9 mouse cellular contexts compared by ENCODE assay signal in the genomic region with DNA sequence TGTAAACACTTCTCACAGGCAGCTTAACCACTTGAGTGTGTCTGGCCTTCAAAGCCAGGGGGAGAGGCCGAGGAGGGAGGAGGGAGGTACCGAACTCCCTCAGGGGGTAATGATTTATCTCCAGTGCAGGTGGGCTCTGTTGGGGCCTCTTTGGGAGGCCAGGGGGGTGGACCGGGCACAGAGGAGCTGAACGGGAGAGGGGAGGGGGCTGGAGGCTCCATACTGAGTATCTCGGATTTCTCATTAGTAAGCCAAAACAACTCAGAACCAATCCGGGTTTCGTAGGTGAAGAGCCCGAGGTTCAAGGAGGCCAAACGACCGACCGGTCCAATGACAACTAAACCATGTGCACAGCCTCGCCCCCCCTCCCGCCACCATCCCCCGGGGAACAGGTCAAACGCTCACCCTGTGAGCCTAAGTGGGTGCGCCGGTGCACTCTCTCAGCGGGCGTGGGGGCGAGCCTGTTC. TPM values are rescaled to one million over a fixed set of nuclear protein-coding genes. Genes with fewer than 3 reads are reported as not detected.
A peak's percentile ranks its signal among the peaks of the same experiment; 100 is the strongest.
DNase-seq lines count a peak whose midpoint lies in the region; ATAC-seq and TF ChIP-seq lines count a peak whose summit lies in the region.
"Had no signal": no experiment of that assay in that cellular context is flagged by ENCODE, and none has a peak within 500 bp of the region (broad histone marks: within the 10 kb centered on the region; RNA-seq: fewer than 3 reads in every experiment).

No protein-coding gene starts in this region.

- TF ChIP-seq CTCF in stomach, postnatal 0 days (IDR thresholded peaks at IDR 0.05; ENCODE audit: low read depth): no peak

- WGBS in forebrain, embryonic 12.5 days: 2% methylated on average over 20 of the region's 20 CpGs
- 2% methylated on average over 20 of the region's 20 CpGs for WGBS in forebrain, embryonic 16.5 days
- WGBS in stomach, embryonic 14.5 days: 3% methylated on average over 20 of the region's 20 CpGs
- 7% methylated on average over 20 of the region's 20 CpGs for WGBS in stomach, postnatal 0 days
- WGBS in liver, embryonic 13.5 days (ENCODE audit: insufficient replicate concordance): 11% methylated on average over 20 of the region's 20 CpGs

- no peaks in the 10 kb centered on the region for H3K36me3 ChIP-seq in forebrain, embryonic 12.5 days (replicated peaks)
- no peaks in the 10 kb centered on the region for H3K36me3 ChIP-seq in forebrain, embryonic 16.5 days (ENCODE audit: control insufficient read depth, insufficient read depth)
- H3K36me3 ChIP-seq in stomach, embryonic 14.5 days (ENCODE audit: control insufficient read depth, insufficient read depth, low read length): no peaks in the 10 kb centered on the region
- H3K36me3 ChIP-seq in stomach, postnatal 0 days (ENCODE audit: control insufficient read depth, insufficient read depth, low read length): no peaks in the 10 kb centered on the region
- no peaks in the 10 kb centered on the region for H3K36me3 ChIP-seq in liver, embryonic 13.5 days

- TF ChIP-seq EP300 in stomach, postnatal 0 days (optimal IDR thresholded peaks at IDR 0.05): no peak

- H3K9ac ChIP-seq in forebrain, embryonic 12.5 days: 0 out of 2 replicates have a peak overlapping the region, but pooled peaks have one; percentile 27
- H3K9ac ChIP-seq in forebrain, embryonic 16.5 days (replicated peaks; ENCODE audit: low read depth, low read length): no peak overlapping the region
- H3K9ac ChIP-seq in stomach, embryonic 14.5 days (replicated peaks; ENCODE audit: low read depth, low read length): peak overlapping the region; percentile 15; the same call in 1 of the 2 replicates
- no peak overlapping the region for H3K9ac ChIP-seq in stomach, postnatal 0 days (ENCODE audit: low read length)
- H3K9ac ChIP-seq in liver, embryonic 13.5 days: no peak overlapping the region

- H3K27me3 ChIP-seq in forebrain, embryonic 12.5 days: peaks cover 76% of the 10 kb centered on the region
- H3K27me3 ChIP-seq in forebrain, embryonic 16.5 days (replicated peaks; ENCODE audit: control insufficient read depth, insufficient read depth, low read length): peaks cover 60% of the 10 kb centered on the region
- peaks cover 23% of the 10 kb centered on the region for H3K27me3 ChIP-seq in stomach, embryonic 14.5 days (ENCODE audit: control insufficient read depth, insufficient read depth, low read length)
- H3K27me3 ChIP-seq in stomach, postnatal 0 days (ENCODE audit: control insufficient read depth, insufficient read depth, low read length): peaks cover 13% of the 10 kb centered on the region
- peaks cover 77% of the 10 kb centered on the region for H3K27me3 ChIP-seq in liver, embryonic 13.5 days

- DNase-seq in stomach, postnatal 0 days (ENCODE audit: low spot score): no peak
- DNase-seq in liver, embryonic 13.5 days: no peak
- no peak for DNase-seq in retina, postnatal 1 day
- no peak for DNase-seq in right cerebral cortex, postnatal 4 days
- DNase-seq in adrenal gland, postnatal 4 days (ENCODE audit: low spot score in 2 of 2): no peak
- DNase-seq: kidney, adult 18-20 months had no signal

- ATAC-seq in forebrain, embryonic 12.5 days (ENCODE audit: low FRiP score): no peak
- no peak for ATAC-seq in forebrain, embryonic 16.5 days
- peak; percentile 33 for ATAC-seq in stomach, embryonic 14.5 days (ENCODE audit: insufficient number of reproducible peaks, insufficient read depth, low FRiP score, low read depth)
- ATAC-seq in stomach, postnatal 0 days (ENCODE audit: low FRiP score, low TSS enrichment): no peak
- ATAC-seq in liver, embryonic 13.5 days (ENCODE audit: low read depth): no peak

- peak overlapping the region; percentile 48 for H3K4me2 ChIP-seq in forebrain, embryonic 12.5 days
- no peak overlapping the region for H3K4me2 ChIP-seq in forebrain, embryonic 16.5 days (ENCODE audit: low read length)
- peak overlapping the region; percentile 34 for H3K4me2 ChIP-seq in stomach, embryonic 14.5 days (replicated peaks; ENCODE audit: low read depth, low read length)
- H3K4me2 ChIP-seq in stomach, postnatal 0 days (replicated peaks; ENCODE audit: low read depth): no peak overlapping the region
- H3K4me2 ChIP-seq in liver, embryonic 13.5 days: 0 out of 2 replicates have a peak overlapping the region, but pooled peaks have one; percentile 13

- no peaks in the 10 kb centered on the region for H3K9me3 ChIP-seq in forebrain, embryonic 12.5 days
- no peaks in the 10 kb centered on the region for H3K9me3 ChIP-seq in forebrain, embryonic 16.5 days (ENCODE audit: control insufficient read depth, low read length)
- no peaks in the 10 kb centered on the region for H3K9me3 ChIP-seq in stomach, embryonic 14.5 days (ENCODE audit: control insufficient read depth, low read depth, low read length)
- H3K9me3 ChIP-seq in stomach, postnatal 0 days (ENCODE audit: control insufficient read depth, low read length): no peaks in the 10 kb centered on the region
- no peaks in the 10 kb centered on the region for H3K9me3 ChIP-seq in liver, embryonic 13.5 days (replicated peaks)

- 0 out of 2 replicates have a peak overlapping the region, but pooled peaks have one; percentile 19 for H3K27ac ChIP-seq in forebrain, embryonic 12.5 days
- no peak overlapping the region for H3K27ac ChIP-seq in forebrain, embryonic 16.5 days (ENCODE audit: low read length)
- no peak overlapping the region for H3K27ac ChIP-seq in stomach, embryonic 14.5 days (ENCODE audit: low read length)
- H3K27ac ChIP-seq in stomach, postnatal 0 days (replicated peaks): no peak overlapping the region
- H3K27ac ChIP-seq in liver, embryonic 13.5 days: no peak overlapping the region

- peaks cover 59% of the 10 kb centered on the region for H3K4me1 ChIP-seq in forebrain, embryonic 12.5 days
- H3K4me1 ChIP-seq in forebrain, embryonic 16.5 days (replicated peaks; ENCODE audit: control insufficient read depth, insufficient read depth, low read length): peaks cover 19% of the 10 kb centered on the region
- H3K4me1 ChIP-seq in stomach, embryonic 14.5 days (ENCODE audit: control insufficient read depth, insufficient read depth, low read length): peaks cover 22% of the 10 kb centered on the region
- no peaks in the 10 kb centered on the region for H3K4me1 ChIP-seq in stomach, postnatal 0 days (replicated peaks; ENCODE audit: control insufficient read depth, insufficient read depth)
- peaks cover 8% of the 10 kb centered on the region; the same call in 1 of the 2 replicates for H3K4me1 ChIP-seq in liver, embryonic 13.5 days (replicated peaks)

- H3K4me3 ChIP-seq in forebrain, embryonic 12.5 days (replicated peaks): peak overlapping the region; percentile 18
- no peak overlapping the region for H3K4me3 ChIP-seq in forebrain, embryonic 16.5 days (replicated peaks; ENCODE audit: low read length)
- H3K4me3 ChIP-seq in stomach, embryonic 14.5 days (ENCODE audit: low read depth, low read length): no peak overlapping the region
- no peak overlapping the region for H3K4me3 ChIP-seq in stomach, postnatal 0 days (ENCODE audit: low read depth, low read length)
- H3K4me3 ChIP-seq in liver, embryonic 13.5 days (replicated peaks): no peak overlapping the region

RNA-seq across cellular contexts. Expression of gene Rspo1, which starts 3.6 kb away (rescaled TPM):
- 20.3 and 26.2 TPM in 2 replicates for polyA plus RNA-seq in forebrain, embryonic 12.5 days (2016; fragmentation: Nextera tagmentation; extraction: Ambion mirVana)
- 1.1 and 1.3 TPM in 2 replicates for polyA plus RNA-seq in forebrain, embryonic 16.5 days (2015; fragmentation: Nextera tagmentation; extraction: Ambion mirVana)
- polyA plus RNA-seq in stomach, embryonic 14.5 days (2014; fragmentation: Nextera tagmentation; extraction: Ambion mirVana): 18.3 and 20.9 TPM in 2 replicates
- 6.3 and 6.9 TPM in 2 replicates for polyA plus RNA-seq in stomach, postnatal 0 days (2015; fragmentation: Nextera tagmentation; extraction: Ambion mirVana)
- polyA plus RNA-seq in liver, embryonic 13.5 days (2015; fragmentation: Nextera tagmentation; extraction: Ambion mirVana): 0.51 and 0.70 TPM in 2 replicates
- total RNA-seq in adrenal gland, postnatal 4 days (2021): 1 to 10 TPM; 6.7 to 9.7 TPM

RNA-seq across cellular contexts. Expression of gene Gnl2, which starts 26.6 kb away (rescaled TPM):
- polyA plus RNA-seq in forebrain, embryonic 12.5 days (2016; fragmentation: Nextera tagmentation; extraction: Ambion mirVana): 97.1 and 103 TPM in 2 replicates
- polyA plus RNA-seq in forebrain, embryonic 16.5 days (2015; fragmentation: Nextera tagmentation; extraction: Ambion mirVana): 101 and 107 TPM in 2 replicates
- polyA plus RNA-seq in stomach, embryonic 14.5 days (2014; fragmentation: Nextera tagmentation; extraction: Ambion mirVana): 84.6 and 86.0 TPM in 2 replicates
- polyA plus RNA-seq in stomach, postnatal 0 days (2015; fragmentation: Nextera tagmentation; extraction: Ambion mirVana): 36.1 and 37.3 TPM in 2 replicates
- 48.8 and 57.2 TPM in 2 replicates for polyA plus RNA-seq in liver, embryonic 13.5 days (2015; fragmentation: Nextera tagmentation; extraction: Ambion mirVana)
- 10 to 100 TPM; 79.6 to 81.6 TPM for total RNA-seq in adrenal gland, postnatal 4 days (2021)

RNA-seq across cellular contexts. Expression of gene Cdca8, which starts 50.7 kb away (rescaled TPM):
- 243 and 257 TPM in 2 replicates for polyA plus RNA-seq in forebrain, embryonic 12.5 days (2016; fragmentation: Nextera tagmentation; extraction: Ambion mirVana)
- polyA plus RNA-seq in forebrain, embryonic 16.5 days (2015; fragmentation: Nextera tagmentation; extraction: Ambion mirVana): 70.0 and 76.6 TPM in 2 replicates
- 121 and 125 TPM in 2 replicates for polyA plus RNA-seq in stomach, embryonic 14.5 days (2014; fragmentation: Nextera tagmentation; extraction: Ambion mirVana)
- polyA plus RNA-seq in stomach, postnatal 0 days (2015; fragmentation: Nextera tagmentation; extraction: Ambion mirVana): 26.9 and 34.9 TPM in 2 replicates
- 142 and 161 TPM in 2 replicates for polyA plus RNA-seq in liver, embryonic 13.5 days (2015; fragmentation: Nextera tagmentation; extraction: Ambion mirVana)
- total RNA-seq in adrenal gland, postnatal 4 days (2021): 10 to 100 TPM; 25.6 to 31.5 TPM

RNA-seq across cellular contexts. Expression of gene 9930104L06Rik, which starts 53.0 kb away (rescaled TPM):
- 16.7 and 18.9 TPM in 2 replicates for polyA plus RNA-seq in forebrain, embryonic 12.5 days (2016; fragmentation: Nextera tagmentation; extraction: Ambion mirVana)
- 17.1 and 17.2 TPM in 2 replicates for polyA plus RNA-seq in forebrain, embryonic 16.5 days (2015; fragmentation: Nextera tagmentation; extraction: Ambion mirVana)
- polyA plus RNA-seq in stomach, embryonic 14.5 days (2014; fragmentation: Nextera tagmentation; extraction: Ambion mirVana): 5.0 and 6.0 TPM in 2 replicates
- 6.1 and 6.9 TPM in 2 replicates for polyA plus RNA-seq in stomach, postnatal 0 days (2015; fragmentation: Nextera tagmentation; extraction: Ambion mirVana)
- polyA plus RNA-seq in liver, embryonic 13.5 days (2015; fragmentation: Nextera tagmentation; extraction: Ambion mirVana): 6.6 and 7.6 TPM in 2 replicates
- 10 to 100 TPM; 17.8 to 23.3 TPM for total RNA-seq in adrenal gland, postnatal 4 days (2021)

Comparison
In these comparisons a context has a peak if more than half of its experiments do, and no peak if none do; other contexts are left out.
1. H3K4me2 ChIP-seq: peak in forebrain, embryonic 12.5 days (single experiment), stomach, embryonic 14.5 days (single experiment) and liver, embryonic 13.5 days (single experiment); none in forebrain, embryonic 16.5 days (single experiment) and stomach, postnatal 0 days (single experiment).
2. H3K9ac ChIP-seq: peak in forebrain, embryonic 12.5 days (single experiment) and stomach, embryonic 14.5 days (single experiment); none in forebrain, embryonic 16.5 days (single experiment), stomach, postnatal 0 days (single experiment) and liver, embryonic 13.5 days (single experiment).